Mouse (Mus musculus) adrenal gland, adult 18-20 months (tissue): Measurements from ENCODE around the gene Dennd1a. TPM values are rescaled to one million over a fixed set of nuclear protein-coding genes. Genes with fewer than 3 reads are reported as not detected.

Source experiments
- DNase-seq, 2 experiments: peaks; one replicate each; pipeline ENCODE4 v3.0.0; 2021 to 2022; ENCODE audit warnings: low spot score in 2 of 2
- total RNA-seq, 2 experiments: library from RNA; stranded (reverse); gene quantifications; 1 replicate in 1 of 2; 2 replicates in 1 of 2; pipeline ENCODE4 v1.2.3; 2021

Dennd1a gene
- total RNA-seq, 2 experiments from 2014 or later = 22.5 to 22.9 TPM

DNA sequence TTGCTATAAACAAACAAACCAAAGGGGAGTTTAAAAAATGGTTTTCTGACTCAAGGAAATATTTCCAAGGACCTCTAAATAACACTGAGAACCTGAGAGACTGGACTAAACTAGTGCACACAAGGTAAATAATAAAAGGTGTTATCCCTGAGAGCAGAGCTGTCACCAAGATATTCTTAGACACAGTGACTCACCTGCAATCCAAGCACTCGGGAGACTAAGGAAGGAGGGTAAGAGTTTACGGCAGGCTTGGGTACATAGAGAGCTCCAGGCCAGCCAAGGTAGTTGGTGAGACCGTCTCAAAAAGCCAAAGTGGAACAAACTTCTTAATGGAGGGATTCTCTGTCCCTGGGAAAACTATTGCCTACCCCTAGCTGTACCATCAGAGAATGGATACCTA is 118.6 kb downstream of the Dennd1a start:
- no peak for DNase-seq

DNA sequence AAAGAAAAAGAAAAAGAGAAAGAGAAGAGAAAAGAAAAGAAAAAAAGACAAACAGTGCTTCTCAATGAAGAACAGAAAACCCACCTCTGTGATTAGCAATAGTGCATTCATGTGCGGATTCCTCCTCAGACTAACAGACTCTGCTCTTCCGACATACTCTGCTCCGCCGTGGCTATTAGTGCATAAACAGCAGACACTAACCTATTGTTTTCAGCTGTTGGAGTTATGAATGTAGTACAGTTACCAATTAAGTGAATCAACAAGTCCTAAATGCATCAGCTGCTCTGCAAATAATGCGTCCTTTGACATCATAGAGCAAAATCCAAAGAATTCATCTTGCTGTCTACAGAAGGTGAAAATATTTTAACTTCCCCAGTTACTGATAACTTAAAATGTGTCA is 121.2 kb downstream of the Dennd1a start:
- DNase-seq = no peak

- DNase-seq = no peak
These were observed 122.7 kb downstream of the Dennd1a start for GRCm38 (mm10) chr2:38164326-38165035.

DNA sequence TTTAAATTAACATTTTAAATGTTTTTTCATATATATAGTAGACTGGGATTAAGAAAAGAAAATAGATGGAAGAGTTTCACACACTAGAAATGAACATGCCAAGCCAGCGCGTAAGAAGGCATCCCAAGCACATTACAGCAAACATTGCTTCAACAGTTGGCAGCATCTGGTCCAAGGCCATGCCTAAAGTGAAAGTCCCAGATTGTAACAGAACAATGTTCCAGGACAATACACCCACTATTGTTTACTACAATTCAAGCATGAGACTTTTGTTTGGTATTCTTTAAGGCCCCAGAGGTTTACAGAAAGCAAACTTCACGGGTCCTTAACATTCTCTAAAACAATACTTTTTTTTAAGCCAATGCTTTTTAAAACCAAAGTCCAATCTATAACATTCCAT is 124.7 kb downstream of the Dennd1a start:
- no peak for DNase-seq

DNA sequence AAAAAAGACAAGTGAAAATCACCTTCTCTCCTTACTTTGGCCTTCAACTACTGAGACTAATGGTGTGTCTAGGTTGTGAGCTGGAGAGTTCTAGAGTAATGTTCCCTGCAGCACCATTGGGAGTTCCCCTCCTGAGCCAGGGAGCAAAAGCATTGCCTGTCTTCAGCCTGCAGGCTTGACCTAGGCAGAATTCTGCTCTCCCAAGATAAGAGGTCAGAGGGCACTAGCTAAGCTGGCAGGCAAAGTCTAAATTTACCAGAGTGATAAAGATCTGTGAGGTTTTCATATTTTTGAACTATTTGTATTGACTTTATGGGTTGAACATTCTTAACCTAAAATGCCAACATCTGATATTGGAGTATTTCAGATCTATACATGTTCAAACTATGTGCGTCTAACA is 125.7 kb downstream of the Dennd1a start:
- no peak for DNase-seq

DNA sequence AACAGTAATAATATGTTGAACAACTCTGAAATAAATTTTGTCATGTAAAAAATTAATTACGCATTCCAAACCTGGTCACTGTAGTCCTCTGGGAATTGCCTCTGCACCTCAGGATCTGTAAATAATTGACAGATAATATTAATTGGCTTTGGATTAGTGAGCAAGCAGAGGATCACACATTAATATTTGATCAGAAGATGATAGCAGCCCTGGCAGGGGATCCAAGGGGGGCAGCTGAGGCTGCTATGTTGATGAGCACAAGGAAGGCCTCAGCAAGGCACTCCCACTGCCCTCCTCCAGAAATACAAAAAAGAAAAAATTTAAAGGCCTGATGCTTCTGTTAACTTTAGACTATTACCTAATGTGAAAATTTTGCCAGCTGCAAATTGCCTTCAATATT is 127.5 kb downstream of the Dennd1a start:
- DNase-seq = no peak

GRCm38 (mm10) chr2:38157002-38157401 is 130.2 kb downstream of the Dennd1a start:
- DNase-seq = no peak

GRCm38 (mm10) chr2:38156001-38156400 is 131.2 kb downstream of the Dennd1a start:
- no peak for DNase-seq

DNA sequence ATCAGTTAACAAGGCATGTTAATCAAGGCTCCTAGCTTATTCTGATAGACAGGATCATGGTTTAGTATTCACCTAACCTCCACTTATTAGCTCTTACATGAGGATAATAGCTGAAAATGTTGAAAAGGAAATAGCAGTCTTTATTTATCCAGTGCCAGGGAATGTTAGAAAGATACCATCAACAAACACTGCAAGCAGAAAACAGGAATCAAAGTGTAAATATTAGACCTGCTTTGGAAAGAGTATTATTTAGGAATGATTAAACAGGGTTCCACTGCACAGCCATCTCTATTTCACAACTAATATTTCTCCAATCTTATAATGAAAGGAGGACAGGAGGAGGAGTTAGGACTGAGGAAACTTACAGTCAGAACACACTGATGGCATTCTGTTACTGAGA is 142.4 kb downstream of the Dennd1a start:
- DNase-seq = no peak

DNA sequence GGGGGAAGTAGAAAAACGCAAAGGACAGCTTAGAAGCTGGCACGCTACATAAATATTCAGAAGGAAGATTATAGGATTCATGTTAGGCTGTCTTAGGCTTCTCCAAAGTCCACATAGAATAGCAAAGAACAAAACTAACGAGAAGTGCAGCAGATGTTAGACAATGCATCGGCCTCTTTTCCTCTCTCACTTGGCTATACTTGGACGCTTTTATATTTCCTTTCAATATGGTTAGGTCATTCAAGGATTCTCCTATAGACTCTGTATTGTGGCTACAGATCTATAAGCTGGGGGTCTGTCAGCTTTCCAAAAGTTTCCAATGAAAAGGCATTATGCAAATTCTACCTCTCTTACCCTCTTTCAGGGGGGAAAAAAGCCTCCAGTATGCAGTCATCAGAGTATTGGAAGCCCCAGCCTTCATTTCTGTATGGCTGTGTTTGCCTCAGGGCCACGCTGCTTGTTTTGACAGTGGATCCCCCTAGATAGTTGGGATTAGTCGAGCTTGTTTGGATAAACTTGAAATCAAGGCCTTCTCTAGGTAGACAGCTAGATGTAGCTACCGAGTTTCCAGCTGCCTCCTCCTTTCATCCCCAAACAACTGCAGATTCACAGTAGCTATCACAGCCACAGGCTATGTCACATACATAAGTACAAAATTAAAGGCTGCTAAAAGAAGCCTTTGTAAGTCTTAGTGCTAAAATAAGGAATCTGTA is 143.0 kb downstream of the Dennd1a start:
- DNase-seq = no peak

GRCm38 (mm10) chr2:38142905-38143304 is 144.3 kb downstream of the Dennd1a start:
- DNase-seq = no peak

DNA sequence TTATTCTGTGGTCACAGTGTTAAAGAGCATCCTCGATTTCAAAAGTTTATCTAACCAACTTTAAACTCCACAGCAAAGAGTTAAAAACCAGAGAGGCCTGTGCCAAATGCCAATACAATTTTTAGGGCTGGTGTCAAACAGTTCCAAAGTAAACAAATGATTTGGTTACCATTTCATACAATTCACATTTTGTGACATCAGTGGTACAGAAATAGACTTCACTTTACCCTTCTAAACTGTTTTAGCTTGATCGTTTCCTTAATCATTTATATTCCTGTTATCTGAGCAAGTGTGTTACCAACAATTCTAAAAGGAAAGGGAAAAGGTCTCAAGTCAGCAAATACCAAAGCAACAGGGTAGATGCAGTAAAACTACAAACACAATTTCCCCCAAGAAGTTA is 145.0 kb downstream of the Dennd1a start:
- DNase-seq = no peak

- no peak for DNase-seq
These were observed 147.7 kb downstream of the Dennd1a start for GRCm38 (mm10) chr2:38139536-38139935.

- DNase-seq = no peak
These were observed 150.1 kb downstream of the Dennd1a start for GRCm38 (mm10) chr2:38137086-38137485.

DNA sequence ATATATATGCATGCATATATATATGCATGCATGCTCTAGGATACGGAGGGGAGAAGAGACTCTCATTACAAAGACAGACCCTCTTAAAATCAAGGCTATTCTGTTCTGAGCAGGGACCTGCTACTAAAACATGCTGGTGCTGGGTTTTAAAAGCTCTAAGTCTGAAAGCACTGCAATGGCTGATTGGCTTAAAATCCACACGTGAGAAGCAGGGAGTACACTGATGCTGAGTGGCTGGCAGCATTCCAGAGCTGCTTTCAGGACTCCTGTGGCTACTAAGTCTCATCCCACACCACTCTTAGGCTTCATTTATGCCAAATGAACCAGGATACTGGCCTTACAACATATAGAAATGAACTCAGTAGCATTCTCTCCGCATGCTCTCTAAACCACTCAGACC is 151.8 kb downstream of the Dennd1a start:
- no peak for DNase-seq

DNA sequence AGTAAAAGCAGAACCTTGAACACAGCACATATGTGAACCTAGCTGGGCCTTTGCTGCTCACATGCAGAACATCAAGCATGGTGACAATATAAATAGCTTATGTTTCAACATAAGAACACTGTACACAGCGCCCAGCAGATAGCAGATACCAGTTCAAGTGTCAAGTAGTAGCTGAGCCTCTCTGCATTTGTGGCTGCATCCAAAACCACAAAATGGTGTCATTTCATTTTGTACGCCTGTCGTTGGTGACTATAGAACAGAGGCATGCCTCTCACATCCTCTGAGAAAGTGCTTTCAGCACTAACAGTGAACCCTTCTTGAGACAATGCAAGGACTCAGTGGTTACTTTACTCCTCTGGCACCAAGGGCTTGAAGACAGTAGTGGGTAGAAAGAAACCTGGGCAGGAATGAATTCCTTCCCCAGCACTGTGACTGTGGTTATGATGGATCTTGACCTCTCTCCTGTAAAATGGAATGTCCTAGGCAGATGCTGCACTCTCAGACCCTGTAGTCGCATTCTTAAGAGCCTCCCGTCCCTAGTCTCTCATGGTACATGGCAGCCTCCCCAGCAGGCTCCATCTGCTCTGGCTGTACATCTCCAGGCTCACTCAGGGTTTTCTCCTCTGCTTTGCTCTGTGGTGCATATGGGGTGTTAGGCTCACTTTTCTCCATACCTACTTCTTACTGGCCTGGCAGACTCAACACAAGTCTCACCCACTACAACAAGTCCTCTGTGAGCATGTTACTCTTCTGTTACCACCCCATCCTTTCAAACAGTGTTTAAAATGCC is 154.0 kb downstream of the Dennd1a start:
- no peak for DNase-seq

DNA sequence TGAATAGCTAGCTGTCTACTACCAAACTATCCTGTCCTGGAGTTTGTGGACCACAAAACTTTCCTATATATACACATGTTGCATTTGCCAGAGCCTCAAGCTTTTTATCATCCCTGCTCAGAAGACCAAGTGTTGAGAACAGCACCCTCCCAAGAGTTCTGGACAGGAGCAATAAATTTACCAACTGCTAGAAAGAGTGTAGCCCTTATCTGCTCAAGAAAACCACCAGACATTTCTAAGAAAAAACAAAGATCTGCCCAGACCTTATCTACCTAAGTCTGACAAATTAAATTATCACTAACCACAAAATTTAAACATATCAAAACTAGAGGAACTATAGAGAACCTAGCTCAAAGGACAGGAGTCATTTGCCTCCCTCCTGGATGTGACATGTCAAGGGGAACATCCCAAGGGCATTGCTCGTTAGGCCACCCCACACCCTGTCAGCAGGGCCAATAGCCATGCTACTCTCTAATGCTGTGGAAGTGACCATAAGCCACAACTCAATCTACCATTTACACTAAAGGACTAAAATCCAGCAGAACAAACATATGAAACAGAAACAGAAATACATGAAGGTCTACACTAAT is 154.9 kb downstream of the Dennd1a start:
- DNase-seq = no peak

DNA sequence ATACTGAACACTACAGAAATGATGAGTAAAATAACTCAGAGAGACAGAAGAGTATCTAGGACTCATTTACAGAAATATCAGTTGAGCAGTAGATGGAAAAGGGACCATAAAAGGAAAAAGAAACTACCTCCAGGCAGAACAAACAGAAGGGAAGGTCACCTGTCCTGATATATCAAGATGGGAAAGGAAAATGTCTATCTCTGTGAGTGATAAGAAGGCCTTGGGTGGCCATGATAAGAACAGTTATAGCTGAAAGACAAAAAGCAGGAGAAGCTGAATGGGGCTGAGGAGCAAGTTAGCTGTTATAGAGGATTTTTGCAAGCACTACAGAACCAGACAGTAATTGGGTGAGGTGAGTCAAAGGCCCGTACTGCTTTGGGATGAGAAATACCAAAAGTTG is 155.7 kb downstream of the Dennd1a start:
- DNase-seq = no peak

GRCm38 (mm10) chr2:38129961-38130802 is 157.0 kb downstream of the Dennd1a start:
- DNase-seq = no peak

- DNase-seq = no peak
These were observed 160.8 kb downstream of the Dennd1a start for GRCm38 (mm10) chr2:38126383-38126732.
